Mouse (Mus musculus): ENCODE measurements around the gene Ptpa. TPM values are rescaled to one million over a fixed set of nuclear protein-coding genes. Genes with fewer than 3 reads are reported as not detected.

Gene Ptpa
- polyA plus RNA-seq (2012; rRNA removed) = 142 and 168 TPM in 2 replicates
- polyA plus RNA-seq (2014; fragmentation: Nextera tagmentation; extraction: Ambion mirVana) = 74.5 and 87.6 TPM in 2 replicates

DNA sequence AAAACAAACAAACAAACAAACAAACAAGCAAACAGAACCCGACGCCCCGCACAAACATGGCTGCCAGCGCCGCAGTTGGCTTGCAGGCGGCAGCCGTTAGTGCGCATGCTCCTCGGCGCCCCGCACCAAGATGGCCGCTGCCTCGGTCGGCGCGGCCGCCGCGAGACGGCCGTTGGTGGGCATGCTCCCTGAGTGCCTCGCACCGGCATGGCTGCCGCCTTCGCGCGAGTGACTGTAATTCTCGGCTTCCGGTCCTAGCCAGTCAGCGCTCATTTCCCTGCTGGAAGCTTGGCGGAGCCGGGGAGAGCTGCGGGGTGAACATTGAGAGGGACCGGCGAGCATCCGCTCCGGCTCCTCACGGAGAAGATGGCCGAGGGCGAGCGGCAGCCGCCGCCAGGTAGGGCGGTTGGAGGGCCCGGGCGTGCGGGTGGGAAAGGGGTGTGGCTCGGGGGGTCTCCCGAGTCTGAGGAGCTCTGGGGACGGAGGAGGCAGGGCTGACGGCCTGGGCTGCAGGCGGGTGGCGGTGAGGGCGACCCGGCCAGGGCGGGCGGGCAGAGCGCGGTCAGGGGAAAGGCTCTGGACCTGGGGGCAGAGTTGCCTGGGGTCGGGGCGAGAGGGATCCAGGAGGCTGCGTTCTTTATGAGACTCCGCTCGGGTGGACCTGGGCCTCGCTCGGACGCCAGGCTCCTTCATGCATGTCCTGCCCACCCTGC lies at the start of gene Ptpa:
Gene Ptpa (plus strand): TSS at position 104 of the 713 bp plus-strand sequence.
- H3K36me3 ChIP-seq (ENCODE audit: control insufficient read depth, insufficient read depth, low read length) = peaks cover 6% of the 10 kb centered on the region
- H3K4me2 ChIP-seq (replicated peaks; ENCODE audit: low read depth, low read length, severe bottlenecking) = peak within 1 kb of the TSS; percentile 92
- 1% methylated on average over 61 of the region's 67 CpGs for whole genome bisulfite sequencing
- H3K27me3 ChIP-seq (ENCODE audit: control insufficient read depth, insufficient read depth, low read length) = no peaks in the 10 kb centered on the region
- peaks cover 23% of the 10 kb centered on the region for H3K4me1 ChIP-seq (ENCODE audit: control insufficient read depth, insufficient read depth, low read length)
- ATAC-seq (ENCODE audit: low FRiP score, low read depth) (peak; percentile 91), DNase-seq (ENCODE audit: low spot score) (peak; percentile 92)
- TF ChIP-seq POLR2A (IDR thresholded peaks at IDR 0.05; ENCODE audit: borderline replicate concordance, extremely low read depth, insufficient read depth, insufficient read length) = peak; percentile 99
- no peaks in the 10 kb centered on the region for H3K9me3 ChIP-seq (ENCODE audit: control insufficient read depth, low read length)
- peak within 1 kb of the TSS; percentile 70 for H3K4me3 ChIP-seq (replicated peaks; ENCODE audit: low read length)
- peak within 1 kb of the TSS; percentile 96 for H3K27ac ChIP-seq (replicated peaks; ENCODE audit: low read depth, low read length)
- peak within 1 kb of the TSS; percentile 89 for H3K9ac ChIP-seq (ENCODE audit: low read depth, low read length, severe bottlenecking)

DNA sequence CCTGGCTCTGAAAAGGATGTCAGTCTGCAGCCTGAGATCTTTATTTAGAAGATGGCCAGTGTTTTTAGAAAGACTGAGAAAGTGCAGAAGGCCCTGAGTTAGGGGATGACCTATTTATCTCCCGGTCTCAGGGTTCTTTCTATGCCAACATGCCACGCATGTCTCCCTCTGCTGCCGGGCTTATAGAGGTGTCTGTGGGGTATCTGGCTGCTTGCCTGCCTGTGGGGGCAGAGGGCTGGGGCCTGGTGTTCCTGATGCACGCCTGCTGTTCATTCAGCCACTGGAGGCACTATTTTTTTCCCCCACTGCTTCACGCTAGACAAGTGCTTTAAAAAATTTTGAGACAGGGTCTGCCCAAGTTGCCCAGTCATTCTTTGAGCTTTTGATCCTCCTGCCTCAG lies 49.6 kb upstream of the Ptpa start:
- H3K9me3 ChIP-seq (ENCODE audit: control insufficient read depth, low read length) = no peaks in the 10 kb centered on the region
- H3K27me3 ChIP-seq (ENCODE audit: control insufficient read depth, insufficient read depth, low read length) = no peaks in the 10 kb centered on the region
- H3K27ac ChIP-seq (replicated peaks; ENCODE audit: low read depth, low read length) = no peak overlapping the region
- H3K36me3 ChIP-seq (ENCODE audit: control insufficient read depth, insufficient read depth, low read length) = peaks cover 41% of the 10 kb centered on the region
- 81% methylated on average over 5 of the region's 5 CpGs for WGBS
- no peak overlapping the region for H3K4me2 ChIP-seq (replicated peaks; ENCODE audit: low read depth, low read length, severe bottlenecking)
- no peak overlapping the region for H3K9ac ChIP-seq (ENCODE audit: low read depth, low read length, severe bottlenecking)
- no peak for TF ChIP-seq POLR2A (IDR thresholded peaks at IDR 0.05; ENCODE audit: borderline replicate concordance, extremely low read depth, insufficient read depth, insufficient read length)
- H3K4me1 ChIP-seq (ENCODE audit: control insufficient read depth, insufficient read depth, low read length) = peaks cover 11% of the 10 kb centered on the region
- DNase-seq (ENCODE audit: low spot score) = no peak
- no peak for ATAC-seq (ENCODE audit: low FRiP score, low read depth)
- H3K4me3 ChIP-seq (replicated peaks; ENCODE audit: low read length) = no peak overlapping the region

DNA sequence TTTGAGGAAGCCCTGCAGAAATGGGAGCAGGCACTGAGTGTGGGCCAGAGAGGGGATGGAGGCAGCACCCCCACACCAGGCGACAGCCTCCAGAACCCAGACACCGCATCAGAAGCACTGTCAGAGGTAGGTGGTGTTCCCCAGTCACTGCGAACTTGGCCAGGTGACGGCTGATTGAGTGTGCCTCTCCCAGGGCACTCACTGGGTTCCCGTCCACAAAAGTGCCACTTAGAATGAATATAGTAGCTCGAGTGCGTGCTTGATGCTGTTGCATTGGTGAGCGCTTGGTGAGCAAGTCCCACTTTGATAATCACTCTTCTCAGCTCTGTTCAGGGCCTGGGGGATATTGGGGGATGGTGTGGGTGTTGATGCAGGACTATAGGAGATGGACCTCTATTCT lies 44.3 kb upstream of the Ptpa start:
- DNase-seq (ENCODE audit: low spot score) = no peak
- no peak for ATAC-seq (ENCODE audit: low FRiP score, low read depth)
- Histone ChIP-seq H3K4me3 (replicated peaks; ENCODE audit: low read length) (no peak overlapping the region), H3K4me2 (replicated peaks; ENCODE audit: low read depth, low read length, severe bottlenecking) (no peak overlapping the region), H3K9me3 (ENCODE audit: control insufficient read depth, low read length) (no peaks in the 10 kb centered on the region), H3K36me3 (ENCODE audit: control insufficient read depth, insufficient read depth, low read length) (peaks cover 85% of the 10 kb centered on the region), H3K27ac (replicated peaks; ENCODE audit: low read depth, low read length) (no peak overlapping the region), H3K9ac (ENCODE audit: low read depth, low read length, severe bottlenecking) (no peak overlapping the region), H3K27me3 (ENCODE audit: control insufficient read depth, insufficient read depth, low read length) (no peaks in the 10 kb centered on the region), H3K4me1 (ENCODE audit: control insufficient read depth, insufficient read depth, low read length) (no peaks in the 10 kb centered on the region)
- no peak for TF ChIP-seq POLR2A (IDR thresholded peaks at IDR 0.05; ENCODE audit: borderline replicate concordance, extremely low read depth, insufficient read depth, insufficient read length)
- WGBS = 96% methylated on average over 8 of the region's 8 CpGs

DNA sequence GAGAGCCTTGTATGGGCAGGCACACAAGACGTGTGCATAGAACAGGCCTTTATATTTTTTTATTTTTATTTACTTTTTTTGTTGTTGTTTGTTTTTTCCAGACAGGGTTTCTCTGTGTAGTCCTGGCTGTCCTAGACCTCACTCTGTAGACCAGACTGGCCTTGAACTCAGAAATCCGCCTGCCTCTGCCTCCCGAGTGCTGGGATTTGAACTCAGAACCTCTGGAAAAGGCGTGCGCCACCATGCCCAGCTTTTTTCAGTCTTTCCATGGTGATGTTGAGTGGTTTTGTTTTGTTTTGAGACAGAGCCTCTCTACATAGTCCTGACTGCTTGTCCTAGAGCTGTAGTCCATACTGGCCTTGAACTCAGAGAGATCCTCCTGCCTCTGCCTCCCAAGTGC lies 43.1 kb upstream of the Ptpa start:
- Histone ChIP-seq H3K4me1 (ENCODE audit: control insufficient read depth, insufficient read depth, low read length) (no peaks in the 10 kb centered on the region), H3K4me3 (replicated peaks; ENCODE audit: low read length) (no peak overlapping the region), H3K27me3 (ENCODE audit: control insufficient read depth, insufficient read depth, low read length) (no peaks in the 10 kb centered on the region), H3K36me3 (ENCODE audit: control insufficient read depth, insufficient read depth, low read length) (peaks cover 88% of the 10 kb centered on the region), H3K9ac (ENCODE audit: low read depth, low read length, severe bottlenecking) (no peak overlapping the region), H3K4me2 (replicated peaks; ENCODE audit: low read depth, low read length, severe bottlenecking) (no peak overlapping the region), H3K9me3 (ENCODE audit: control insufficient read depth, low read length) (no peaks in the 10 kb centered on the region), H3K27ac (replicated peaks; ENCODE audit: low read depth, low read length) (no peak overlapping the region)
- WGBS = 95% methylated on average over 5 of the region's 5 CpGs
- ATAC-seq (ENCODE audit: low FRiP score, low read depth) (no peak), DNase-seq (ENCODE audit: low spot score) (no peak)
- no peak for TF ChIP-seq POLR2A (IDR thresholded peaks at IDR 0.05; ENCODE audit: borderline replicate concordance, extremely low read depth, insufficient read depth, insufficient read length)

DNA sequence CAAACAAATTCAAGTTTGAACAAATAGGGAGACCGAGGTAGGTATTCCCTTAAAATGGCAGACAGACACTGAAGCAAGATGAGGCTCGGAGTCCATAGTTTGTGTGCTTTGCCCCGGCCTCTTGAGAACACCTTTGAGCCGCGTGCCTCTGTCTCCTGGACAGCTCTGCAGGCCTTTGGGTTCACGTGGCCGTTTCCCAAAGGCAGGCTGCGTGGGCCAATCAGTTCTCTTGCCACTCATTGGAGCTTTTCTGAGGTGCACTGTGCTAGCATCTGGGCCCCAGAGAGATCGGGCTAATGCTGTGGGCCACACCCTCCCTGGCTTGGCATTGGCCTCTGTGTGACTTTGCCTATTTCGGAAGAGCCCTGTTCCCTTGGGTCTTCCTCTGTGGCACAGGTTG lies 39.9 kb upstream of the Ptpa start:
- DNase-seq (ENCODE audit: low spot score) (no peak), ATAC-seq (ENCODE audit: low FRiP score, low read depth) (no peak)
- Histone ChIP-seq H3K9ac (ENCODE audit: low read depth, low read length, severe bottlenecking) (no peak overlapping the region), H3K27me3 (ENCODE audit: control insufficient read depth, insufficient read depth, low read length) (no peaks in the 10 kb centered on the region), H3K27ac (replicated peaks; ENCODE audit: low read depth, low read length) (no peak overlapping the region), H3K36me3 (ENCODE audit: control insufficient read depth, insufficient read depth, low read length) (peaks cover 86% of the 10 kb centered on the region), H3K4me3 (replicated peaks; ENCODE audit: low read length) (no peak overlapping the region), H3K4me2 (replicated peaks; ENCODE audit: low read depth, low read length, severe bottlenecking) (no peak overlapping the region), H3K4me1 (ENCODE audit: control insufficient read depth, insufficient read depth, low read length) (no peaks in the 10 kb centered on the region), H3K9me3 (ENCODE audit: control insufficient read depth, low read length) (no peaks in the 10 kb centered on the region)
- WGBS = 91% methylated on average over 10 of the region's 10 CpGs
- no peak for TF ChIP-seq POLR2A (IDR thresholded peaks at IDR 0.05; ENCODE audit: borderline replicate concordance, extremely low read depth, insufficient read depth, insufficient read length)

Data from limb, embryonic 14.5 days (tissue).